13 mouse cellular contexts compared by ENCODE assay signal in genomic region chr12:81642361-81643082, GRCm38 (mm10). TPM values are rescaled to one million over a fixed set of nuclear protein-coding genes. Genes with fewer than 3 reads are reported as not detected.
DNase-seq lines count a peak whose midpoint lies in the region; ATAC-seq lines count a peak whose summit lies in the region.
"Had no signal": no experiment of that assay in that cellular context is flagged by ENCODE, and none has a peak within 500 bp of the region (broad histone marks: within the 10 kb centered on the region; RNA-seq: fewer than 3 reads in every experiment).

No protein-coding gene starts in this region.

- H3K36me3 ChIP-seq in midbrain, embryonic 16.5 days (ENCODE audit: control insufficient read depth, insufficient read depth, low read length), result 0 out of 2 replicates have a peak, but pooled peaks cover 3% of the 10 kb centered on the region
- H3K36me3 ChIP-seq in midbrain, embryonic 13.5 days, result 0 out of 2 replicates have a peak, but pooled peaks cover 5% of the 10 kb centered on the region
- H3K36me3 ChIP-seq in hindbrain, embryonic 14.5 days (replicated peaks; ENCODE audit: control insufficient read depth, insufficient read depth), result no peaks in the 10 kb centered on the region; the same call in 1 of the 2 replicates

- H3K4me1 ChIP-seq in midbrain, embryonic 16.5 days (ENCODE audit: control insufficient read depth, insufficient read depth, low read length), result 0 out of 2 replicates have a peak, but pooled peaks cover 2% of the 10 kb centered on the region
- H3K4me1 ChIP-seq in midbrain, embryonic 13.5 days (replicated peaks), result peaks cover 10% of the 10 kb centered on the region
- peaks cover 5% of the 10 kb centered on the region; the same call in 1 of the 2 replicates for H3K4me1 ChIP-seq in hindbrain, embryonic 14.5 days (replicated peaks; ENCODE audit: control insufficient read depth, insufficient read depth, low read length)

- no peak for ATAC-seq in midbrain, embryonic 16.5 days
- ATAC-seq in midbrain, embryonic 13.5 days, result no peak
- peak; percentile 55; the same call in 1 of the 2 replicates for ATAC-seq in hindbrain, embryonic 14.5 days (ENCODE audit: low FRiP score)

- H3K27ac ChIP-seq in midbrain, embryonic 16.5 days (ENCODE audit: low read length), result no peak overlapping the region
- H3K27ac ChIP-seq in midbrain, embryonic 13.5 days, result no peak overlapping the region
- H3K27ac ChIP-seq in hindbrain, embryonic 14.5 days, result no peak overlapping the region

- H3K9me3 ChIP-seq in midbrain, embryonic 16.5 days (replicated peaks; ENCODE audit: control insufficient read depth, low read length, poor library complexity, severe bottlenecking), result no peaks in the 10 kb centered on the region
- no peaks in the 10 kb centered on the region for H3K9me3 ChIP-seq in midbrain, embryonic 13.5 days
- H3K9me3 ChIP-seq in hindbrain, embryonic 14.5 days (ENCODE audit: control insufficient read depth, low read length), result no peaks in the 10 kb centered on the region

- H3K4me3 ChIP-seq in midbrain, embryonic 16.5 days (ENCODE audit: low read depth, low read length), result no peak overlapping the region
- no peak overlapping the region for H3K4me3 ChIP-seq in midbrain, embryonic 13.5 days (replicated peaks)
- no peak overlapping the region for H3K4me3 ChIP-seq in hindbrain, embryonic 14.5 days (replicated peaks; ENCODE audit: low read length)

- 0 out of 2 replicates have a peak overlapping the region, but pooled peaks have one; percentile 16 for H3K4me2 ChIP-seq in midbrain, embryonic 16.5 days (ENCODE audit: low read length)
- no peak overlapping the region for H3K4me2 ChIP-seq in midbrain, embryonic 13.5 days (replicated peaks)
- H3K4me2 ChIP-seq in hindbrain, embryonic 14.5 days (replicated peaks), result no peak overlapping the region
- H3K4me2 ChIP-seq: liver, embryonic 11.5 days had no signal

- no peaks in the 10 kb centered on the region for H3K27me3 ChIP-seq in midbrain, embryonic 16.5 days (ENCODE audit: control insufficient read depth, insufficient read depth, low read depth, low read length)
- no peaks in the 10 kb centered on the region for H3K27me3 ChIP-seq in midbrain, embryonic 13.5 days
- no peaks in the 10 kb centered on the region for H3K27me3 ChIP-seq in hindbrain, embryonic 14.5 days (ENCODE audit: control insufficient read depth, insufficient read depth, low read length)

- WGBS in midbrain, embryonic 16.5 days, result 28% methylated on average over 11 of the region's 11 CpGs
- WGBS in midbrain, embryonic 13.5 days, result 26% methylated on average over 11 of the region's 11 CpGs
- WGBS in hindbrain, embryonic 14.5 days, result 11% methylated on average over 11 of the region's 11 CpGs

- DNase-seq in embryo, embryonic 10 days (ENCODE audit: low spot score), result peak; percentile 13
- DNase-seq in embryo, embryonic 9.5 days (ENCODE audit: extremely low spot score), result no peak
- no peak for DNase-seq in hindbrain, embryonic 14.5 days (ENCODE audit: low spot score)
- peak; percentile 66 for DNase-seq in retina, postnatal 1 day
- DNase-seq in gastrocnemius, postnatal 14 days, result no peak
- DNase-seq in MN1 (ENCODE audit: low spot score), result no peak
- DNase-seq: lung, postnatal 14 days; thymus, adult 18-20 months had no signal

- H3K9ac ChIP-seq in midbrain, embryonic 16.5 days (ENCODE audit: low read depth, low read length), result no peak overlapping the region
- H3K9ac ChIP-seq in midbrain, embryonic 13.5 days (replicated peaks), result no peak overlapping the region
- H3K9ac ChIP-seq in hindbrain, embryonic 14.5 days, result no peak overlapping the region

- intact Hi-C loops in gastrocnemius, postnatal 14 days (cut with DNase I; ENCODE audit: low total_unique reads), result no loop called here

RNA-seq across cellular contexts. Expression of gene Ttc9, which starts 11.5 kb away (rescaled TPM):
- polyA plus RNA-seq in midbrain, embryonic 16.5 days (2015; fragmentation: Nextera tagmentation; extraction: Ambion mirVana), result 15.3 and 17.2 TPM in 2 replicates
- polyA plus RNA-seq in midbrain, embryonic 13.5 days (2015; fragmentation: Nextera tagmentation; extraction: Ambion mirVana), result 6.5 and 6.9 TPM in 2 replicates
- 13.0 and 17.5 TPM in 2 replicates for polyA plus RNA-seq in hindbrain, embryonic 14.5 days (2014; fragmentation: Nextera tagmentation; extraction: Ambion mirVana)
- 10 to 100 TPM; 11.5 to 21.3 TPM for total RNA-seq in gastrocnemius, postnatal 14 days (2021)
- total RNA-seq: hematopoietic stem cell, adult 5-6 weeks; MEL had no signal

RNA-seq across cellular contexts. Expression of gene Med6, which starts 47.7 kb away (rescaled TPM):
- 38.0 and 39.4 TPM in 2 replicates for polyA plus RNA-seq in midbrain, embryonic 16.5 days (2015; fragmentation: Nextera tagmentation; extraction: Ambion mirVana)
- polyA plus RNA-seq in midbrain, embryonic 13.5 days (2015; fragmentation: Nextera tagmentation; extraction: Ambion mirVana), result 58.6 and 64.0 TPM in 2 replicates
- 39.4 and 45.7 TPM in 2 replicates for polyA plus RNA-seq in hindbrain, embryonic 14.5 days (2014; fragmentation: Nextera tagmentation; extraction: Ambion mirVana)
- 10 to 100 TPM; 12.8 TPM for total RNA-seq in gastrocnemius, postnatal 14 days (2021)

Comparison
In these comparisons a context has a peak if more than half of its experiments do, and no peak if none do; other contexts are left out.
1. DNase-seq: peak in embryo, embryonic 10 days (single experiment) and retina, postnatal 1 day (single experiment); none in embryo, embryonic 9.5 days (single experiment), hindbrain, embryonic 14.5 days (single experiment), gastrocnemius, postnatal 14 days (single experiment) and MN1 (single experiment).